Mouse (Mus musculus) MEL (cell line): ENCODE data around the gene Caskin1. TPM values are rescaled to one million over a fixed set of nuclear protein-coding genes. Genes with fewer than 3 reads are reported as not detected.

ENCODE experiments used
- DNase-seq: peaks from one replicate; pipeline ENCODE4 v3.0.0; 2011; ENCODE audit warnings: low read depth, low spot score
- H3K27ac ChIP-seq: 2 replicates; pipeline ENCODE4 v1.5.1; 2012; ENCODE audit warnings: low read depth, mild to moderate bottlenecking, control low read depth, low read length, moderate library complexity; ENCODE audit not compliant: control insufficient read depth
- H3K27me3 ChIP-seq, 2 experiments: fragments of 150-350 bp in 1 of 2; sonication (generic) in 1 of 2; 2 replicates each; pipeline ENCODE4 v1.6.1; 2012; ENCODE audit warnings: low read length in 2 of 2, mild to moderate bottlenecking in 2 of 2, improper control_type of control experiment in 1 of 2, moderate library complexity in 1 of 2; ENCODE audit not compliant: insufficient read depth in 2 of 2, control insufficient read depth in 1 of 2
- H3K36me3 ChIP-seq, 2 experiments: 2 replicates each; pipeline ENCODE4 v1.6.1; 2012 to 2014; ENCODE audit warnings: low read length in 2 of 2, improper control_type of control experiment in 1 of 2, inconsistent platforms in 1 of 2, mild to moderate bottlenecking in 1 of 2; ENCODE audit not compliant: insufficient read depth in 2 of 2, control insufficient read depth in 1 of 2
- H3K4me1 ChIP-seq, 2 experiments: fragments of 150-350 bp in 1 of 2; sonication (generic) in 1 of 2; 2 replicates each; pipeline ENCODE4 v1.6.1; 2012; ENCODE audit warnings: low read length in 2 of 2, improper control_type of control experiment in 1 of 2, mild to moderate bottlenecking in 1 of 2; ENCODE audit not compliant: insufficient read depth in 2 of 2, control insufficient read depth in 1 of 2
- H3K4me3 ChIP-seq, 2 experiments: fragments of 150-350 bp in 1 of 2; sonication (generic) in 1 of 2; 2 replicates each; pipeline ENCODE4 v1.5.1; 2012; ENCODE audit warnings: low read depth in 2 of 2, low read length in 2 of 2, mild to moderate bottlenecking in 2 of 2, moderate library complexity in 2 of 2, control low read depth in 1 of 2, improper control_type of control experiment in 1 of 2; ENCODE audit not compliant: control insufficient read depth in 1 of 2, insufficient read depth in 1 of 2
- H3K79me2 ChIP-seq: 2 replicates; pipeline ENCODE4 v1.6.1; 2012; ENCODE audit warnings: mild to moderate bottlenecking, low read length, moderate library complexity; ENCODE audit not compliant: control insufficient read depth, poor library complexity, insufficient read depth
- H3K9ac ChIP-seq: 2 replicates; pipeline ENCODE4 v1.6.1; 2012; ENCODE audit warnings: low read depth, mild to moderate bottlenecking, control low read depth, low read length, moderate library complexity; ENCODE audit not compliant: control insufficient read depth, poor library complexity, severe bottlenecking
- H3K9me3 ChIP-seq: fragments of 150-350 bp; sonication (generic); replicated peaks from 2 replicates; pipeline ENCODE4 v1.6.1; 2012; ENCODE audit warnings: mild to moderate bottlenecking, low read length, improper control_type of control experiment, moderate library complexity; ENCODE audit not compliant: insufficient read depth
- CTCF ChIP-seq, 3 experiments: IDR thresholded peaks in 2 of 3; conservative IDR thresholded peaks in 1 of 3; 2 replicates each; pipeline ENCODE4 v1.5.1; 2011 to 2012; ENCODE audit warnings: low read length in 3 of 3, low read depth in 2 of 3, mild to moderate bottlenecking in 2 of 3, improper control_type of control experiment in 1 of 3, inconsistent platforms in 1 of 3, mixed read lengths in 1 of 3, moderate library complexity in 1 of 3; ENCODE audit not compliant: control insufficient read depth in 1 of 3, insufficient read depth in 1 of 3, poor library complexity in 1 of 3, severe bottlenecking in 1 of 3
- EP300 ChIP-seq, 2 experiments: IDR thresholded peaks; 2 replicates each; pipeline ENCODE4 v1.6.1; 2011; ENCODE audit warnings: improper control_type of control experiment in 2 of 2, low read length in 2 of 2, low read depth in 1 of 2, mild to moderate bottlenecking in 1 of 2
- ETS1 ChIP-seq: IDR thresholded peaks from 2 replicates; pipeline ENCODE4 v1.6.1; 2012; ENCODE audit warnings: low read depth, mild to moderate bottlenecking, inconsistent platforms, low read length, improper control_type of control experiment, moderate library complexity
- GATA1 ChIP-seq: IDR thresholded peaks from 2 replicates; pipeline ENCODE4 v1.6.1; 2011; ENCODE audit warnings: low read depth, low read length, improper control_type of control experiment
- HCFC1 ChIP-seq: IDR thresholded peaks from 2 replicates; pipeline ENCODE4 v1.6.1; 2012; ENCODE audit warnings: low read depth, mild to moderate bottlenecking, inconsistent platforms, low read length, improper control_type of control experiment, moderate library complexity
- MAX ChIP-seq: IDR thresholded peaks from 2 replicates; pipeline ENCODE4 v1.6.1; 2011; ENCODE audit warnings: low read length, improper control_type of control experiment
- MXI1 ChIP-seq: IDR thresholded peaks from 2 replicates; pipeline ENCODE4 v1.6.1; 2011; ENCODE audit warnings: mild to moderate bottlenecking, low read depth, low read length, improper control_type of control experiment
- NELFE ChIP-seq: IDR thresholded peaks from 2 replicates; pipeline ENCODE4 v1.6.1; 2011; ENCODE audit warnings: low read depth, low read length, improper control_type of control experiment
- NRF1 ChIP-seq: IDR thresholded peaks from 2 replicates; pipeline ENCODE4 v1.6.1; 2014; ENCODE audit warnings: low read depth, mild to moderate bottlenecking, inconsistent platforms, low read length, improper control_type of control experiment, moderate library complexity; ENCODE audit not compliant: poor library complexity, insufficient read depth, severe bottlenecking
- TCF12 ChIP-seq: IDR thresholded peaks from 2 replicates; pipeline ENCODE4 v1.6.1; 2014; ENCODE audit warnings: low read depth, mild to moderate bottlenecking, inconsistent platforms, low read length, improper control_type of control experiment, moderate library complexity
- USF1 ChIP-seq: IDR thresholded peaks from 2 replicates; pipeline ENCODE4 v1.6.1; 2014; ENCODE audit warnings: low read depth, mild to moderate bottlenecking, inconsistent platforms, low read length, improper control_type of control experiment, moderate library complexity
- polyA plus RNA-seq, 2 experiments: library from polyadenylated mRNA; stranded (reverse) in 1 of 2; unstranded in 1 of 2; fragments of >175 nt in 1 of 2; fragments of >200 nt in 1 of 2; gene quantifications; 2 replicates each; pipeline versions ENCODE4 v1.2.1 to v1.2.4; 2012; ENCODE audit warnings: low replicate concordance in 2 of 2, low read depth in 1 of 2; ENCODE audit not compliant: insufficient read length in 2 of 2, insufficient read depth in 1 of 2, missing spikeins in 1 of 2
- total RNA-seq: library from RNA; depleted of rRNA; stranded (reverse); fragments of 300-350 nt; gene quantifications from 2 replicates; pipeline ENCODE4 v1.2.3, GENCODE M21; 2012

Caskin1 gene
- total and polyA plus RNA-seq, 3 experiments = 0.04 to 0.38 TPM; not detected in 1

DNA sequence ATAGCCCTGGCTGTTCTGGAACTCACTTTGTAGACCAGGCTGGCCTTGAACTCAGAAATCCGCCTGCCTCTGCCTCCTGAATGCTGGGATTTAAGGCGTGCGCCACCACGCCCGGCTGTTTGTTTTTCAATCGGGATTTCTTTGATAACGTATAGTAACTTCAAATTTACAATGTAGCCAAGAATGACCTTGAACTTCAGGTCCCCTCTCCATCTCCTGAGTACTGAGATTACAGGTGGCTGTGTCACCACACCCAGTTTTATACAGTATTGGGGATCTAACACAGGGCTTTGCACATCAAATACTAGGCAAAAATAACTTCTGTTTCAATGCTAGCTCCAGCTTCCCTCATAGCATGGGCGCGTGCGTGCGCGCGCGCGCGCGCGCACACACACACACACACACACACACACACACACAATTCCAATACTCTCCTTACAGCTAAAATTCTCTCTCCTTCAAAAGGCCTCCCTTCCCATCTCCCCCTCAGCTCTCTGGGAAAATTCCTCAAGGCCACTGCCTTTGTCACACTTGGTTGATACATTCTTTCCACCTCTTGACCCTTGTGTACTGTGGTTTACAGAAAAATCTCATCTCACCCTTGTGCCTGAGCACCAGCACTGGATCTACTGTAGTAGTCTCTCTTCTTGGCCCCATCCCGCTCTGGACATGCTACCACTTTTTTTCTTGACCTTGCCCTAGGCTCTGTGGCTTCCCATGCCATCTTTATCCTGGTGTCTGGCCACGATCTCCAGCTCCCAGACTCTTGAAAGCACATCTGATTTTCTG lies 7.2 kb upstream of the Caskin1 start:
- Histone ChIP-seq H3K9me3 (no peaks in the 10 kb centered on the region), H3K79me2 (peaks cover 7% of the 10 kb centered on the region)

GRCm38 (mm10) chr17:24483495-24483894 lies 4.9 kb upstream of the Caskin1 start:
- Histone ChIP-seq H3K27ac (no peak overlapping the region), H3K36me3 (peaks cover 0 to 6% of the 10 kb centered on the region in 2 experiments; a peak in 1 of 4 replicates), H3K9ac (no peak overlapping the region), H3K27me3 (peaks cover 4 to 13% of the 10 kb centered on the region in 2 experiments), H3K4me1 (peaks cover 0 to 5% of the 10 kb centered on the region in 2 experiments; a peak in 3 of 4 replicates), H3K4me3 (no peak overlapping the region), H3K79me2 (no peaks in the 10 kb centered on the region; the same call in 1 of the 2 replicates), H3K9me3 (no peaks in the 10 kb centered on the region)
- no peak for DNase-seq
- TF ChIP-seq NELFE (no peak), EP300 (IDR thresholded peaks at IDR 0.05; ENCODE audit: low read depth in 1 of 2, low read length in 2 of 2) (no peak), CTCF (IDR thresholded peaks at IDR 0.05 in 2 of 3, conservative IDR thresholded peaks at IDR 0.05 in 1 of 3; ENCODE audit: control insufficient read depth in 1 of 3, insufficient read depth in 1 of 3, low read depth in 2 of 3, low read length in 3 of 3, poor library complexity in 1 of 3, severe bottlenecking in 1 of 3) (no peak), TCF12 (no peak), NRF1 (no peak), MAX (no peak), USF1 (no peak), HCFC1 (no peak), GATA1 (no peak), MXI1 (no peak)

More for the DNA sequence above, 7.2 kb upstream of the Caskin1 start:
- Histone ChIP-seq H3K36me3 (peaks cover 0 to 8% of the 10 kb centered on the region in 2 experiments; a peak in 2 of 4 replicates), H3K27ac (no peak overlapping the region)
- DNase-seq = no peak
- no peak for TF ChIP-seq CTCF (IDR thresholded peaks at IDR 0.05 in 2 of 3, conservative IDR thresholded peaks at IDR 0.05 in 1 of 3; ENCODE audit: control insufficient read depth in 1 of 3, insufficient read depth in 1 of 3, low read depth in 2 of 3, low read length in 3 of 3, poor library complexity in 1 of 3, severe bottlenecking in 1 of 3)
- TF ChIP-seq ETS1 = no peak
- TF ChIP-seq, all 39 proteins: peak for 0
- Histone ChIP-seq H3K4me1 (peaks cover 0 to 13% of the 10 kb centered on the region in 2 experiments; a peak in 3 of 4 replicates), H3K9ac (no peak overlapping the region), H3K4me3 (no peak overlapping the region), H3K27me3 (no peaks in the 10 kb centered on the region; a peak in 1 of 4 replicates)
